Mouse (Mus musculus): ENCODE results near the gene Kcnt2. TPM values are rescaled to one million over a fixed set of nuclear protein-coding genes. Genes with fewer than 3 reads are reported as not detected.

Kcnt2 gene
- total and polyA plus RNA-seq, 3 experiments, result not detected

DNA sequence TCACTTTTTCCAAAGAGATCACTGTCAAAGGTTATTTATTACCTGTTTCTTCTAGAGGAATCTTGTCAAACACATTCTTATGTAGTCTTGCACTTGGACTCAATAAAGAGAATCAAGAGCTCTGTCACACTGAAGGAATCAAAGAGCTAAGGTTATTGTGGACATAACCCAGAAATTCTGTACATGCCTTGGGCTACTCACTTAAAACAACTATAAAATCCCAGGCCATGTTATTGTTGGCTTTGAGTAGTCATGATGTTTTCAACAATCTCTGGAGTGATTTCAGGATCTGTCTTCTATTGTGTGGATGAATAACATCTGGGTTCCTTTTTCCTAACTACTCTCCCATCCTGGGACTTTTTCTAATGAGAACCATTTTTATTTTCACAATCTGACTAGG, 177.0 kb downstream of the Kcnt2 start:
- in situ Hi-C loops (cut with MboI; ENCODE audit: low pct_ligation_motif_present, low pct_unique_long_range_greater_than_20kb, low sequenced_read_pairs) (no loop called here), dilution Hi-C loops (cut with MboI; ENCODE audit: extremely low pct_ligation_motif_present, extremely low pct_unique_long_range_greater_than_20kb, low sequenced_read_pairs) (no loop called here)
- no peak for DNase-seq (ENCODE audit: extremely low read depth)
- Histone ChIP-seq H3K36me3 (replicated peaks in 1 of 2; ENCODE audit: control insufficient read depth in 1 of 2, insufficient read depth in 1 of 2, low read length in 1 of 2) (no peaks in the 10 kb centered on the region), H3K9ac (ENCODE audit: insufficient read depth, low read depth) (no peak overlapping the region), H3K9me3 (replicated peaks; ENCODE audit: low read length) (peaks cover 2% of the 10 kb centered on the region), H3K79me2 (replicated peaks; ENCODE audit: control insufficient read depth, extremely low read depth, insufficient read depth, poor library complexity, severe bottlenecking) (no peaks in the 10 kb centered on the region), H3K4me3 (replicated peaks in 1 of 3; ENCODE audit: low read depth in 2 of 3, low read length in 2 of 3, poor library complexity in 1 of 3) (no peak overlapping the region), H3K4me1 (ENCODE audit: control insufficient read depth in 1 of 2, insufficient read depth in 2 of 2) (no peaks in the 10 kb centered on the region), H3K4me2 (ENCODE audit: insufficient read depth, low read depth, poor library complexity, severe bottlenecking) (no peak overlapping the region), H3K27ac (ENCODE audit: insufficient read depth, low read depth) (no peak overlapping the region), H3K27me3 (replicated peaks) (no peaks in the 10 kb centered on the region)
- TF ChIP-seq ETS1 (conservative IDR thresholded peaks at IDR 0.05; ENCODE audit: low read depth, low read length) (no peak), ZKSCAN1 (IDR thresholded peaks at IDR 0.05; ENCODE audit: borderline replicate concordance, low read depth, low read length) (no peak), SIN3A (IDR thresholded peaks at IDR 0.05; ENCODE audit: low read length) (no peak), MAX (IDR thresholded peaks at IDR 0.05; ENCODE audit: low read length) (no peak), ZNF384 (IDR thresholded peaks at IDR 0.05; ENCODE audit: low read depth, low read length) (no peak), MYC (IDR thresholded peaks at IDR 0.05; ENCODE audit: low read depth, low read length) (no peak), CTCF (conservative IDR thresholded peaks at IDR 0.05 in 1 of 2, IDR thresholded peaks at IDR 0.05 in 1 of 2; ENCODE audit: low read depth in 2 of 2, low read length in 2 of 2) (no peak), USF2 (conservative IDR thresholded peaks at IDR 0.05; ENCODE audit: low read depth, low read length) (no peak)

GRCm38 (mm10) chr1:140429284-140429850, 183.4 kb downstream of the Kcnt2 start:
- in situ Hi-C loops (cut with MboI; ENCODE audit: low pct_ligation_motif_present, low pct_unique_long_range_greater_than_20kb, low sequenced_read_pairs) (no loop called here), dilution Hi-C loops (cut with MboI; ENCODE audit: extremely low pct_ligation_motif_present, extremely low pct_unique_long_range_greater_than_20kb, low sequenced_read_pairs) (no loop called here)
- TF ChIP-seq POLR2A (IDR thresholded peaks at IDR 0.05; ENCODE audit: low read depth, low read length) (no peak), ELF1 (IDR thresholded peaks at IDR 0.05; ENCODE audit: low read depth, low read length) (no peak), RAD21 (IDR thresholded peaks at IDR 0.05; ENCODE audit: low read depth, low read length) (no peak), CHD1 (IDR thresholded peaks at IDR 0.05; ENCODE audit: low read depth, low read length) (no peak), ZNF384 (IDR thresholded peaks at IDR 0.05; ENCODE audit: low read depth, low read length) (no peak), BHLHE40 (IDR thresholded peaks at IDR 0.05; ENCODE audit: low read depth, low read length) (no peak), GABPA (IDR thresholded peaks at IDR 0.05; ENCODE audit: insufficient replicate concordance, low read depth, low read length) (no peak), E2F4 (IDR thresholded peaks at IDR 0.05; ENCODE audit: insufficient replicate concordance, low read depth, low read length) (no peak), ZC3H11A (IDR thresholded peaks at IDR 0.05; ENCODE audit: low read depth, low read length) (no peak), TBP (conservative IDR thresholded peaks at IDR 0.05; ENCODE audit: low read depth, low read length) (no peak), JUN (IDR thresholded peaks at IDR 0.05; ENCODE audit: insufficient read depth, low read depth, low read length) (no peak), SIN3A (IDR thresholded peaks at IDR 0.05; ENCODE audit: low read length) (no peak), MAZ (IDR thresholded peaks at IDR 0.05; ENCODE audit: low read depth, low read length) (no peak), NRF1 (IDR thresholded peaks at IDR 0.05; ENCODE audit: low read depth, low read length) (no peak), KAT2A (IDR thresholded peaks at IDR 0.05; ENCODE audit: insufficient replicate concordance, low read length) (no peak), USF1 (IDR thresholded peaks at IDR 0.05; ENCODE audit: low read depth, low read length) (no peak), JUND (conservative IDR thresholded peaks at IDR 0.05; ENCODE audit: low read depth, low read length) (no peak), MAFK (IDR thresholded peaks at IDR 0.05; ENCODE audit: insufficient replicate concordance, low read length) (no peak), CHD2 (IDR thresholded peaks at IDR 0.05; ENCODE audit: low read length) (no peak)
- H3K9ac ChIP-seq (ENCODE audit: insufficient read depth, low read depth), result no peak overlapping the region
- no peak overlapping the region for H3K4me2 ChIP-seq (ENCODE audit: insufficient read depth, low read depth, poor library complexity, severe bottlenecking)
- no peak for DNase-seq (ENCODE audit: extremely low read depth)
- peaks cover 6% of the 10 kb centered on the region for H3K9me3 ChIP-seq (replicated peaks; ENCODE audit: low read length)
- no peaks in the 10 kb centered on the region for H3K27me3 ChIP-seq (replicated peaks)
- H3K27ac ChIP-seq (ENCODE audit: insufficient read depth, low read depth), result no peak overlapping the region
- no peaks in the 10 kb centered on the region for H3K4me1 ChIP-seq (ENCODE audit: control insufficient read depth in 1 of 2, insufficient read depth in 2 of 2)
- H3K4me3 ChIP-seq (replicated peaks in 1 of 3; ENCODE audit: low read depth in 2 of 3, low read length in 2 of 3, poor library complexity in 1 of 3), result no peak overlapping the region
- no peaks in the 10 kb centered on the region for H3K79me2 ChIP-seq (replicated peaks; ENCODE audit: control insufficient read depth, extremely low read depth, insufficient read depth, poor library complexity, severe bottlenecking)
- H3K36me3 ChIP-seq (replicated peaks in 1 of 2; ENCODE audit: control insufficient read depth in 1 of 2, insufficient read depth in 1 of 2, low read length in 1 of 2), result no peaks in the 10 kb centered on the region

Data from CH12.LX (cell line).